Mouse (Mus musculus): ENCODE results near the gene Nme3. TPM values are rescaled to one million over a fixed set of nuclear protein-coding genes. Genes with fewer than 3 reads are reported as not detected.
"Not testable (repeated sequence)": the region's sequence is repeated elsewhere in the genome, so short reads cannot be mapped to it uniquely, and the experiment has no call there.

The Nme3 gene
- polyA plus RNA-seq, 1 experiment from 2014 or later: 39.8 TPM

DNA sequence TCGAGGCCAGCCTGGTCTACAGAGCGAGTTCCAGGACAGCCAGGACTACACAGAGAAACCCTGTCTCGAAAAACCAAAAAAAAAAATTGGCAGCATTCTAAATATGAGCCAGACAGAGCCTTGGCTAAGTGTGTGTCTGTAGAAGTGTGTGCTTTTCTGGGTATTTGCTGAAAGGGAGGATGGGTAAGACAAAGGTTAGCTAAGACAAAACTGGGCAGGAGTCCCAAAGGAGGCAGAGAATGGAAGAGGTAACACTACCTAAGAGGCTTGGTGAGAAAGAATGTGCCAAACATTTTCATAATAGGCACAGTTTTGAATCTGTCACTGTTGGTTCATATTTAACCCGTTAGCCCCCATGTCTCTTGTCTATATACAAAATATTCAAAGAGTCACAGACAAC lies 36.1 kb downstream of the Nme3 start:
- in situ Hi-C loops (cut with MboI; ENCODE audit: low pct_unique_long_range_greater_than_20kb): no loop called here
- CTCF ChIA-PET: interaction anchor here (1.6 to 1.8 kb wide), 2 partner anchors 17 to 29 kb away, joined by 5 read pairs; no protein-coding TSS in a partner anchor
- DNase-seq (ENCODE audit: low read depth, low spot score) (no peak), ATAC-seq (no peak)
- H3K27me3 ChIP-seq: no peaks in the 10 kb centered on the region
- POLR2A ChIA-PET: no interaction called here
- no peak for TF ChIP-seq CTCF (IDR thresholded peaks at IDR 0.05)

GRCm38 (mm10) chr17:24933163-24933562 lies 36.9 kb downstream of the Nme3 start:
- ChIA-PET CTCF (interaction anchor here (1.8 kb wide), 1 partner anchor 30 kb away, joined by 5 read pairs; no protein-coding TSS in a partner anchor), POLR2A (no interaction called here)
- in situ Hi-C loops (cut with MboI; ENCODE audit: low pct_unique_long_range_greater_than_20kb): no loop called here
- no peak for TF ChIP-seq CTCF (IDR thresholded peaks at IDR 0.05)
- no peaks in the 10 kb centered on the region for H3K27me3 ChIP-seq
- no peak for ATAC-seq
- DNase-seq (ENCODE audit: low read depth, low spot score): no peak

- no peak for TF ChIP-seq CTCF (IDR thresholded peaks at IDR 0.05)
- H3K27me3 ChIP-seq: no peaks in the 10 kb centered on the region
- CTCF ChIA-PET: interaction anchor here (0.8 to 1.5 kb wide), 3 partner anchors 14 to 18 kb away, joined by 3 to 4 read pairs (median 3); no protein-coding TSS in a partner anchor
- in situ Hi-C loops (cut with MboI; ENCODE audit: low pct_unique_long_range_greater_than_20kb): loop anchor here (5.0 kb wide), 1 partner anchor 82 kb away; the partner anchor contains the start of genes Cramp1l and Ift140
- ATAC-seq (peak; percentile 33), DNase-seq (ENCODE audit: low read depth, low spot score) (no peak)
- POLR2A ChIA-PET: interaction anchor here (1.3 kb wide), 1 partner anchor 40 kb away, joined by 4 read pairs; the partner anchor contains the start of genes Eme2 and Mrps34
These were observed 38.6 kb downstream of the Nme3 start for GRCm38 (mm10) chr17:24934926-24935325.

DNA sequence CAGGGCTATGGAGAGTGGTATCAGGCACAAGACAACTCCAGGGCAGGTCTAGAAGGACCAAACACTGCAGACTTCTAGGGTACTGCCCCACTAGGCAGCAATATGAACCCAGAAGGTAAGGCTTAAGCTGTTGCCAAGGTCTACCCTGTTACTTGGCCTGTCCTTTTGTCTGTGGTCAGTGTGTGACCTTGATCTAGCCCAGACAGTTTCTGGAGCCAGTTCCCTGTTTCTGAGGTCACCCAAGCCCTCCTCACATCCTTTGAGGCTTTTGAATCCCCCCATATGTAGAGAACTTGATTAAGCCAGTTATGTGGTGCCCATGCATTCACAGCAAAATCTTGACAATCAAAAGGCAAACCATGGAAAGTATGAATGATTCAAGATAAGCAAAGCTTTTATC lies 39.4 kb downstream of the Nme3 start:
- in situ Hi-C loops (cut with MboI; ENCODE audit: low pct_unique_long_range_greater_than_20kb): loop anchor here (5.0 kb wide), 1 partner anchor 82 kb away; the partner anchor contains the start of genes Cramp1l and Ift140
- ChIA-PET CTCF (interaction anchor here (0.8 to 1.5 kb wide), 2 partner anchors 16 to 18 kb away, joined by 3 to 4 read pairs; no protein-coding TSS in a partner anchor), POLR2A (interaction anchor here (0.9 to 1.0 kb wide), 2 partner anchors 9 to 45 kb away, joined by 3 to 4 read pairs; no protein-coding TSS in a partner anchor)
- DNase-seq (ENCODE audit: low read depth, low spot score): no peak
- no peaks in the 10 kb centered on the region for H3K27me3 ChIP-seq
- ATAC-seq: no peak
- TF ChIP-seq CTCF (IDR thresholded peaks at IDR 0.05): no peak

- ChIA-PET CTCF (interaction anchor here (1.6 kb wide), 1 partner anchor 24 kb away, joined by 3 read pairs; the partner anchor contains the start of gene Jpt2), POLR2A (interaction anchor here (0.9 to 1.0 kb wide), 2 partner anchors 10 to 46 kb away, joined by 3 to 4 read pairs; no protein-coding TSS in a partner anchor)
- in situ Hi-C loops (cut with MboI; ENCODE audit: low pct_unique_long_range_greater_than_20kb): loop anchor here (5.0 kb wide), 1 partner anchor 81 kb away; the partner anchor contains the start of genes Cramp1l and Ift140
- DNase-seq (ENCODE audit: low read depth, low spot score) (no peak), ATAC-seq (peak; percentile 72)
- peak; percentile 62 for TF ChIP-seq CTCF (IDR thresholded peaks at IDR 0.05)
- no peaks in the 10 kb centered on the region for H3K27me3 ChIP-seq
These were observed 40.2 kb downstream of the Nme3 start, which contains the start of gene Mapk8ip3 for GRCm38 (mm10) chr17:24936259-24937237. TSS of gene Mapk8ip3 (minus strand) at chr17:24936977.

GRCm38 (mm10) chr17:24937266-24937665 lies 41.0 kb downstream of the Nme3 start:
- TF ChIP-seq CTCF (IDR thresholded peaks at IDR 0.05): no peak
- H3K27me3 ChIP-seq: no peaks in the 10 kb centered on the region
- DNase-seq (ENCODE audit: low read depth, low spot score): no peak
- in situ Hi-C loops (cut with MboI; ENCODE audit: low pct_unique_long_range_greater_than_20kb): loop anchor here (5.0 kb wide), 1 partner anchor 80 kb away; the partner anchor contains the start of genes Cramp1l and Ift140
- no peak for ATAC-seq
- CTCF ChIA-PET: interaction anchor here (1.6 kb wide), 1 partner anchor 23 kb away, joined by 3 read pairs; the partner anchor contains the start of gene Jpt2
- POLR2A ChIA-PET: interaction anchor here (0.6 kb wide), 1 partner anchor 126 kb away, joined by 3 read pairs; no protein-coding TSS in a partner anchor

DNA sequence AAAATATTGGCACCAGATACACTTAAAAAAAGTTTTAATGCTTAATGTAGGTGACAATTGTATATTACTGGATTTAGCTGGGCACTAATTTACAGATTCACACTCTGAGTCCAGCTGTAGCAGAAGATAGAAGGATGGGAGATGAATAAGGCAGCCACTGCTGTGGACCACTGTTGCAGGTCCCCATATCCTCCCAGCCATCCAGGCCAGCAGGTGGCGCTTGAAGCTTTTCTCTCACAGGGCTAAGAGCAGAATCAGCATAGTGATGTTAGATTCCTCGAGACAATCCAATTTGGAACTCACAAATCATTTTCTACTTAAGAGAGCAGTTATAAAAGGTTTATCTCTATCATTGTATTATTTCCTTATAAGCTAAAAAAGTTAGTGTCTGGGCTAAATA lies 46.2 kb downstream of the Nme3 start:
- peak; percentile 57 for ATAC-seq
- TF ChIP-seq CTCF (IDR thresholded peaks at IDR 0.05): peak; percentile 73
- H3K27me3 ChIP-seq; DNase-seq (ENCODE audit: low read depth, low spot score); in situ Hi-C loops (cut with MboI; ENCODE audit: low pct_unique_long_range_greater_than_20kb); POLR2A ChIA-PET: not testable (repeated sequence)
- CTCF ChIA-PET: interaction anchor here (0.7 to 1.0 kb wide), 4 partner anchors 8 to 39 kb away, joined by 3 to 6 read pairs (median 3); no protein-coding TSS in a partner anchor

DNA sequence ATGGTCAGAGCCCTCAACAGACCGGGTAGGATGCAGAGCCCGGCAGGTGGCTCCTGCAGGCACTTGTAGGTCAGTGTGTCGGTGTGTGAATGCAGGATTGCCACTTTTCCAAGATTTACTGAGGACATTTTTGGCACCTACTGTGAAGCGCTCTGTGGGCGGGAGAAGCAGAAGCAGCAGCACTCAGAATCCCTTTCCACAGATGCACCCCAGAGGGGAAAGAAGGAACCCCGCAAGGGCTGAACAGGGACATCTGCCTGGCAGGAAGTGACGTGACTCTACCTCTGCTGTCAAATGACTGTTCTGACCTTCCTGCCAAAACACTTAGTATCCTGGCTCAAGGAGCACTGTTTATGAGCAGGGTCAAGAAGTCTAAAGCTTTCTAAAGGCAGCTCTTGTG lies 46.7 kb downstream of the Nme3 start:
- CTCF ChIA-PET: interaction anchor here (0.7 to 1.0 kb wide), 3 partner anchors 7 to 38 kb away, joined by 3 read pairs; no protein-coding TSS in a partner anchor
- no peak for DNase-seq (ENCODE audit: low read depth, low spot score)

DNA sequence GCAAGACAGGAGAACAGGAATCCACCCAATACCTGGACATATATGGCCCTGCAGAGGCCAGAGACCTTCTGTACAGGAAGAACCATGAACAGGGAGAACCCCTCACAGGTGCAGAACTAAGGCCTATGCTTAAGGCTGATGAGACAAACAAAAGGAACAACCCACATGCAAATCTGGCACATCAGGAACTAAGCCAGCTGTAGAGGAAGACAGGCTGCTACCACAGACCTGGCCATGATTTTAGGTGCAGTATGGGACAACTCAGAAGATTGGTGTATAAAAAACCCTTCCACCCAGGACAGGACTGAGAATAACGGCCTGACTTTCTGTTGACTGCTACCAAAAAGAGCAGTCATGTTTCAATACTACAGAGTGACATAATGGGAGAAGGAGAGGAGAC lies 47.3 kb downstream of the Nme3 start:
- POLR2A ChIA-PET; DNase-seq (ENCODE audit: low read depth, low spot score); in situ Hi-C loops (cut with MboI; ENCODE audit: low pct_unique_long_range_greater_than_20kb); ATAC-seq; H3K27me3 ChIP-seq: not testable (repeated sequence)
- CTCF ChIA-PET: interaction anchor here (1.4 kb wide), 1 partner anchor 11 kb away, joined by 3 read pairs; no protein-coding TSS in a partner anchor

More for the DNA sequence above, 46.7 kb downstream of the Nme3 start:
- in situ Hi-C loops (cut with MboI; ENCODE audit: low pct_unique_long_range_greater_than_20kb): no loop called here
- TF ChIP-seq CTCF (IDR thresholded peaks at IDR 0.05): no peak
- POLR2A ChIA-PET: no interaction called here
- H3K27me3 ChIP-seq: no peaks in the 10 kb centered on the region
- ATAC-seq: no peak

Other genes starting within 250 kb of the Nme3 start
- gene Slc9a3r2, start 246.2 kb upstream of the Nme3 start, polyA plus RNA-seq (2021): 32.3 TPM
- not detected for gene Npw, start 238.0 kb upstream of the Nme3 start, polyA plus RNA-seq (2021)
- gene Zfp598, start 226.8 kb upstream of the Nme3 start, polyA plus RNA-seq (2021): 48.0 TPM
- gene Syngr3, start 206.5 kb upstream of the Nme3 start, polyA plus RNA-seq (2021): 2.7 TPM
- 47.6 TPM for gene Gfer, start 200.3 kb upstream of the Nme3 start, polyA plus RNA-seq (2021)
- gene Noxo1, start 200.3 kb upstream of the Nme3 start, polyA plus RNA-seq (2021): 2.4 TPM
- gene Tbl3, start 188.8 kb upstream of the Nme3 start, polyA plus RNA-seq (2021): 66.1 TPM
- 0.08 TPM for gene Rnf151, start 178.4 kb upstream of the Nme3 start, polyA plus RNA-seq (2021)
- gene Rps2, start 178.4 kb upstream of the Nme3 start, polyA plus RNA-seq (2021): 1,141 TPM
- gene Ndufb10, start 172.0 kb upstream of the Nme3 start, polyA plus RNA-seq (2021): 362 TPM
- gene Rpl3l, start 168.7 kb upstream of the Nme3 start, polyA plus RNA-seq (2021): 0.15 TPM
- 100 TPM for gene Msrb1, start 159.9 kb upstream of the Nme3 start, polyA plus RNA-seq (2021)
- 2.9 TPM for gene Hs3st6, start 143.5 kb upstream of the Nme3 start, polyA plus RNA-seq (2021)
- gene Meiob, start 92.2 kb upstream of the Nme3 start, polyA plus RNA-seq (2021): 0.09 TPM
- gene Hagh, start 56.4 kb upstream of the Nme3 start, polyA plus RNA-seq (2021): 116 TPM
- 41.2 TPM for gene Fahd1, start 46.1 kb upstream of the Nme3 start, polyA plus RNA-seq (2021)
- gene Igfals, start 30.5 kb upstream of the Nme3 start, polyA plus RNA-seq (2021): 0.12 TPM
- 49.8 TPM for gene Nubp2, start 10.2 kb upstream of the Nme3 start, polyA plus RNA-seq (2021)
- 32.4 TPM for gene Spsb3, start 9.9 kb upstream of the Nme3 start, polyA plus RNA-seq (2021)
- 21.4 TPM for gene Eme2, start 1.4 kb upstream of the Nme3 start, polyA plus RNA-seq (2021)
- gene Mrps34, start 1.4 kb upstream of the Nme3 start, polyA plus RNA-seq (2021): 115 TPM
- gene Mapk8ip3, start 40.5 kb downstream of the Nme3 start, polyA plus RNA-seq (2021): 66.3 TPM
- gene Jpt2, start 64.2 kb downstream of the Nme3 start, polyA plus RNA-seq (2021): 50.2 TPM
- gene Cramp1l, start 119.3 kb downstream of the Nme3 start, polyA plus RNA-seq (2021): 14.6 TPM
- gene Ift140, start 119.6 kb downstream of the Nme3 start, polyA plus RNA-seq (2021): 24.5 TPM
- gene Tmem204, start 187.1 kb downstream of the Nme3 start, polyA plus RNA-seq (2021): 0.14 TPM
- 26.7 TPM for gene Telo2, start 219.5 kb downstream of the Nme3 start, polyA plus RNA-seq (2021)
- 0.05 TPM for gene Ptx4, start 224.3 kb downstream of the Nme3 start, polyA plus RNA-seq (2021)
- gene Clcn7, start 236.9 kb downstream of the Nme3 start, polyA plus RNA-seq (2021): 47.5 TPM

Data from Patski (cell line).